ENCODE assay signal across 31 mouse cellular contexts in genomic region chr9:54308751-54309358, GRCm38 (mm10). TPM values are rescaled to one million over a fixed set of nuclear protein-coding genes. Genes with fewer than 3 reads are reported as not detected.
A peak's percentile ranks its signal among the peaks of the same experiment; 100 is the strongest.
DNase-seq lines count a peak whose midpoint lies in the region; ATAC-seq lines count a peak whose summit lies in the region.
"Had no signal": no experiment of that assay in that cellular context is flagged by ENCODE, and none has a peak within 500 bp of the region (broad histone marks: within the 10 kb centered on the region; RNA-seq: fewer than 3 reads in every experiment).

No protein-coding gene starts in this region.

- peaks cover 31% of the 10 kb centered on the region for H3K4me1 ChIP-seq in forebrain, embryonic 10.5 days
- H3K4me1 ChIP-seq in forebrain, embryonic 11.5 days (replicated peaks; ENCODE audit: control insufficient read depth, insufficient read depth, low read length): no peaks in the 10 kb centered on the region
- H3K4me1 ChIP-seq: limb, embryonic 15.5 days had no signal

- no peak overlapping the region for H3K4me3 ChIP-seq in forebrain, embryonic 10.5 days
- no peak overlapping the region for H3K4me3 ChIP-seq in forebrain, embryonic 11.5 days (ENCODE audit: low read depth, low read length)
- H3K4me3 ChIP-seq: embryonic facial prominence, embryonic 13.5 days; erythroblast, embryonic 14.5 days; layer of hippocampus, adult 2 months; limb, embryonic 15.5 days had no signal

- H3K9ac ChIP-seq in forebrain, embryonic 11.5 days (ENCODE audit: low read length): no peak overlapping the region
- H3K9ac ChIP-seq: embryonic facial prominence, embryonic 13.5 days; hindbrain, embryonic 14.5 days; limb, embryonic 15.5 days; liver, embryonic 14.5 days; lung, embryonic 14.5 days had no signal

- no peaks in the 10 kb centered on the region for H3K9me3 ChIP-seq in forebrain, embryonic 10.5 days
- no peaks in the 10 kb centered on the region for H3K9me3 ChIP-seq in forebrain, embryonic 11.5 days (ENCODE audit: control insufficient read depth, low read length)
- H3K9me3 ChIP-seq: embryonic facial prominence, embryonic 13.5 days; limb, embryonic 15.5 days had no signal

- 46% methylated on average over 2 of the region's 2 CpGs for WGBS in forebrain, embryonic 10.5 days
- 41% methylated on average over 2 of the region's 2 CpGs for WGBS in forebrain, embryonic 11.5 days

- H3K4me2 ChIP-seq in forebrain, embryonic 11.5 days (ENCODE audit: low read depth, low read length, severe bottlenecking): no peak overlapping the region
- H3K4me2 ChIP-seq: embryonic facial prominence, embryonic 13.5 days; hindbrain, embryonic 14.5 days; limb, embryonic 15.5 days; lung, embryonic 14.5 days had no signal

- H3K27me3 ChIP-seq in forebrain, embryonic 10.5 days (ENCODE audit: poor library complexity, severe bottlenecking): no peaks in the 10 kb centered on the region
- no peaks in the 10 kb centered on the region for H3K27me3 ChIP-seq in forebrain, embryonic 11.5 days (ENCODE audit: control insufficient read depth, insufficient read depth, low read length)
- H3K27me3 ChIP-seq: embryonic facial prominence, embryonic 13.5 days; limb, embryonic 15.5 days had no signal

- no peak for ATAC-seq in forebrain, embryonic 11.5 days (replicated peaks; ENCODE audit: low FRiP score)
- ATAC-seq in megakaryocyte-erythroid progenitor cell, adult 5-6 weeks (replicated peaks; ENCODE audit: low FRiP score, low TSS enrichment, poor library complexity, severe bottlenecking): no peak
- ATAC-seq: CD4-positive, CD25-positive, alpha-beta regulatory T cell, adult 4 months; inflammation-experienced regulatory T-cells, adult 6 months had no signal

- no peaks in the 10 kb centered on the region for H3K36me3 ChIP-seq in forebrain, embryonic 10.5 days (replicated peaks)
- no peaks in the 10 kb centered on the region for H3K36me3 ChIP-seq in forebrain, embryonic 11.5 days (ENCODE audit: control insufficient read depth, insufficient read depth, low read length)
- H3K36me3 ChIP-seq: embryonic facial prominence, embryonic 13.5 days; limb, embryonic 15.5 days had no signal

- 0 out of 2 replicates have a peak overlapping the region, but pooled peaks have one; percentile 56 for H3K27ac ChIP-seq in forebrain, embryonic 10.5 days
- no peak overlapping the region for H3K27ac ChIP-seq in forebrain, embryonic 11.5 days (ENCODE audit: low read depth, low read length)
- H3K27ac ChIP-seq: embryonic facial prominence, embryonic 13.5 days; hindbrain, embryonic 14.5 days; layer of hippocampus, adult 2 months; limb, embryonic 15.5 days; liver, embryonic 14.5 days had no signal

- DNase-seq in forebrain, embryonic 10.5 days (ENCODE audit: extremely low spot score, low spot score): no peak
- DNase-seq in forebrain, embryonic 11.5 days (ENCODE audit: low spot score): no peak
- peak; percentile 74 for DNase-seq in Muller cell, postnatal 12 days (ENCODE audit: inconsistent ontology term)
- DNase-seq in embryo, embryonic 10.5 days (ENCODE audit: low spot score): peak; percentile 32
- DNase-seq in forelimb bud, embryonic 11.5 days (ENCODE audit: low read depth, low spot score): peak; percentile 56
- no peak for DNase-seq in testis, postnatal 14 days (ENCODE audit: low spot score)
- DNase-seq: cerebellum, adult 8-10 months; cerebellum, postnatal 36 days; heart, postnatal 4 days; kidney, adult 18-20 months; kidney, postnatal 10 days; layer of hippocampus, postnatal 36 days; lung, embryonic 14.5 days; midbrain, embryonic 14.5 days; right cerebral cortex, postnatal 25 days; spleen, adult 18-20 months; thymus, postnatal 14 days had no signal

RNA-seq across cellular contexts. Expression of gene Gldn, which starts 22.6 kb away (rescaled TPM):
- polyA plus RNA-seq in forebrain, embryonic 10.5 days (2016; fragmentation: Nextera tagmentation; extraction: Ambion mirVana): 0.17 and 0.27 TPM in 2 replicates
- 0.11 TPM in 1 of 2 replicates, not detected in the other for polyA plus RNA-seq in forebrain, embryonic 11.5 days (2014; fragmentation: Nextera tagmentation; extraction: Ambion mirVana)
- not detected in 2 replicates for total RNA-seq in megakaryocyte-erythroid progenitor cell, adult 5-6 weeks (2014; fragmentation: Nextera tagmentation)
- not detected in 2 replicates for total RNA-seq in megakaryocyte-erythroid progenitor cell, adult 5-6 weeks (2017)
- total RNA-seq: megakaryocyte, adult 5-6 weeks had no signal
- polyA plus RNA-seq: CD4-positive, CD25-positive, alpha-beta regulatory T cell, adult 4 months; erythroblast, embryonic 14.5 days; heart, embryonic 16.5 days; inflammation-experienced regulatory T-cells, adult 6 months; liver, embryonic 14.5 days; lung, embryonic 14.5 days had no signal

RNA-seq across cellular contexts. Expression of gene Cyp19a1, which starts 40.9 kb away (rescaled TPM):
- not detected in 2 replicates for polyA plus RNA-seq in forebrain, embryonic 10.5 days (2016; fragmentation: Nextera tagmentation; extraction: Ambion mirVana)
- polyA plus RNA-seq in forebrain, embryonic 11.5 days (2014; fragmentation: Nextera tagmentation; extraction: Ambion mirVana): not detected in 2 replicates
- total RNA-seq in megakaryocyte-erythroid progenitor cell, adult 5-6 weeks (2014; fragmentation: Nextera tagmentation): not detected in 2 replicates
- not detected in 2 replicates for total RNA-seq in megakaryocyte-erythroid progenitor cell, adult 5-6 weeks (2017)
- total RNA-seq: gastrocnemius, adult 18-20 months; gastrocnemius, postnatal 4 days; heart, postnatal 4 days; megakaryocyte, adult 5-6 weeks had no signal
- polyA plus RNA-seq: embryonic facial prominence, embryonic 13.5 days; heart, embryonic 16.5 days; hindbrain, embryonic 14.5 days; inflammation-experienced regulatory T-cells, adult 6 months; limb, embryonic 15.5 days; liver, embryonic 14.5 days; lung, embryonic 14.5 days; midbrain, embryonic 14.5 days; neural tube, embryonic 11.5 days had no signal

Comparison
In these comparisons a context has a peak if more than half of its experiments do, and no peak if none do; other contexts are left out.
1. DNase-seq: peak in Muller cell, postnatal 12 days (single experiment), embryo, embryonic 10.5 days (single experiment) and forelimb bud, embryonic 11.5 days (single experiment); none in forebrain, embryonic 10.5 days (single experiment), forebrain, embryonic 11.5 days (single experiment) and testis, postnatal 14 days (single experiment).